Mouse (Mus musculus) liver, adult 2 months (tissue): Measurements from ENCODE around the gene Lalba. TPM values are rescaled to one million over a fixed set of nuclear protein-coding genes. Genes with fewer than 3 reads are reported as not detected.
A peak's percentile ranks its signal among the peaks of the same experiment; 100 is the strongest.
"Not testable (repeated sequence)": the region's sequence is repeated elsewhere in the genome, so short reads cannot be mapped to it uniquely, and the experiment has no call there.

ENCODE experiments used
- DNase-seq: peaks from one replicate; pipeline ENCODE4 v3.0.0-alpha.2; 2011; ENCODE audit warnings: low read depth, low spot score; ENCODE audit errors: extremely low read depth
- H3K27ac ChIP-seq: fragments of 200-500 bp; replicated peaks from 2 replicates; pipeline ENCODE4 v1.5.1; 2012; ENCODE audit warnings: low read depth, mild to moderate bottlenecking, control low read depth, inconsistent platforms, low read length; ENCODE audit not compliant: insufficient read depth
- H3K27me3 ChIP-seq: fragments of 200-500 bp; 2 replicates; pipeline ENCODE4 v1.6.1; 2012; ENCODE audit warnings: mild to moderate bottlenecking, moderate library complexity, low read length, inconsistent platforms; ENCODE audit not compliant: control insufficient read depth, insufficient read depth
- H3K36me3 ChIP-seq: fragments of 200-500 bp; 2 replicates; pipeline ENCODE4 v1.6.1; 2012; ENCODE audit warnings: low read length, inconsistent platforms; ENCODE audit not compliant: control insufficient read depth, insufficient read depth
- H3K4me1 ChIP-seq: fragments of 200-500 bp; 2 replicates; pipeline ENCODE4 v1.6.1; 2011; ENCODE audit warnings: low read length; ENCODE audit not compliant: control insufficient read depth, insufficient read depth
- H3K4me3 ChIP-seq: fragments of 200-500 bp; 2 replicates; pipeline ENCODE4 v1.5.1; 2011; ENCODE audit warnings: low read depth, mild to moderate bottlenecking, control low read depth, low read length, moderate library complexity; ENCODE audit not compliant: insufficient read depth
- H3K79me2 ChIP-seq: fragments of 200-500 bp; 2 replicates; pipeline ENCODE4 v1.6.1; 2012; ENCODE audit warnings: inconsistent platforms, mild to moderate bottlenecking, low read length, moderate library complexity; ENCODE audit not compliant: control insufficient read depth, insufficient read depth
- H3K9ac ChIP-seq: fragments of 200-500 bp; 2 replicates; pipeline ENCODE4 v1.6.1; 2012; ENCODE audit warnings: low read depth, mild to moderate bottlenecking, control low read depth, inconsistent platforms, low read length
- CTCF ChIP-seq: fragments of 200-500 bp; IDR thresholded peaks from 2 replicates; pipeline ENCODE4 v1.5.1; 2011; ENCODE audit warnings: low read depth, low read length, control low read depth
- POLR2A ChIP-seq: fragments of 200-500 bp; IDR thresholded peaks from 2 replicates; pipeline ENCODE4 v1.6.1; 2011; ENCODE audit warnings: low read length, control low read depth; ENCODE audit not compliant: insufficient read depth; ENCODE audit errors: extremely low read depth
- WGBS: fragments of 180-500 bp; shearing (Covaris S2); methylation state at CpG from one replicate; pipeline ENCODE4 v1.1.7; 2018; 5-methylcytosine and 5-hydroxymethylcytosine counted together
- polyA plus RNA-seq: library from polyadenylated mRNA; depleted of rRNA; stranded (reverse); fragments of >200 nt; gene quantifications from 2 replicates; pipeline ENCODE4 v1.2.3, GENCODE M21; 2012
- total RNA-seq: library from RNA; depleted of rRNA; stranded (reverse); fragments of >200 nt; gene quantifications from 2 replicates; pipeline ENCODE4 v1.2.3, GENCODE M21; 2014

Lalba gene
- total and polyA plus RNA-seq, 2 experiments: not detected

DNA sequence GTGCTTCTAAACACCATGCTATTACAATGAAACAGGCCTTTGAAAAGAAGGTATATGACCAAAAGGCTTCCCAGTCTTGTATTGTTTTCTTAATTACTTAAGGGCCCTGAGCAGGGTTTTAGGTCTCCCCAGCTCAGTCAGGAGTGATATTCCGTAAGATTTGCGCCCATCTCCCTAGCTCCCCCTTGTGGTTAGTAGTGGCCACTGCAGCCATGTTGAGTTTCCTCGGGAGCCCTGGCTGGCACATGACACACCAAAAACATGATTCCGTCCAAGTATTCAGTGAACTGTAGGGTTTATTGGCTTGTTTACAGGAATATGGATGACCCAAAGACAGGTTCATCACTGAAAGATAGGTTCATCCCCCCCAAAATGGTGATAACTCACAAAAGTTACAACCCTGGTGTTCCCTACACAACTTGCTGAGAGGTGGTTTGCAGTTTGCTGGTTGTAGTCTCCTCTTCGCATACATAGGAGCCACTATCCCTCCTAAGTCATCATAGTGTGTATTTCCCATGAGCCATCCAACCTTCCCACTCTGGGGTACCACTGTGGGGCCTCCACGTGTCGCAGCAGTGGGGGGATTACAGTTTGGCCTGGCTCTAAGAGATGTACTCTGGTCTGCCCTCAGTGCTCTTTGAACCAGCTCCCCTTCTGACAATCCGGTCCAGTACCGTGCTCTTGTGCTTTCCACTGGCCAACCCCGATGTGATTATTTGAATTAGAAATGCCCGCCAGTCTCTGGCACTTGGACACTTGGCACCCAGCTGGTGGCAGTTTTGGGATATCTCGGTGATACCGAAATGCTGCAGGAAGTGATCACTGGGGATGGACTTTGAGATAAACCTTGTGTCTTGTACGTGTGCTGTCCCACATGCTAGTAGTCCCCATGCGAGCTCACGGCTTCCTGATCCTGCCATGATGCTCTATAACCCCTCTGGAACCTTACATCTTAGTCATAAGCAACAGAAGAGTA is 35.1 kb upstream of the Lalba start:
- Histone ChIP-seq H3K9ac (no peak overlapping the region), H3K4me3 (no peak overlapping the region), H3K79me2 (no peaks in the 10 kb centered on the region), H3K4me1 (no peaks in the 10 kb centered on the region), H3K36me3 (peaks cover 34% of the 10 kb centered on the region), H3K27me3 (no peaks in the 10 kb centered on the region), H3K27ac (no peak overlapping the region)
- no peak for TF ChIP-seq POLR2A
- peak; percentile 89 for TF ChIP-seq CTCF
- 40% methylated on average over 16 of the region's 16 CpGs for WGBS
- DNase-seq: peak; percentile 40

DNA sequence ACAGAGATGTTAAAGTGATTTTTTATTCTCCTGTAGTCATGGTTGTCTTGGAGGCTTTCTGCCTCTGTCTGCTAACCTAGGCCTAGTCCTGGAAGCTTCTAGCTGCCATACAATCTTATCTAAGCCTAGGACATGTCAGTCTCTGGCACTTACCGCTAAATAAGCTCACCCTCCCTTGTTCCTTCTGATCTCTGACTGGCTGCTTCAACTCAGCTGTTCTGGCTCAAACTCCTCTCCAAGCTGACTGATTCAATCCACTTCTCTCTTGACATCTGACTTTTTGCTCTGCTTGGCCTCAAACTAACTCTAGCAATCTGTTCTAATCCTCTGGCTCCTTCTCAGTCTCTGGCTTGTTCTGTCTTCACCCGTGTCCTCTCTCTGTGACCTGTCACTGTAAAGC is 32.3 kb upstream of the Lalba start:
- H3K79me2 ChIP-seq, H3K36me3 ChIP-seq, H3K27ac ChIP-seq, H3K4me1 ChIP-seq, DNase-seq, H3K4me3 ChIP-seq, H3K9ac ChIP-seq, H3K27me3 ChIP-seq: not testable (repeated sequence)
- WGBS: 85% methylated on average over 2 of the region's 2 CpGs

DNA sequence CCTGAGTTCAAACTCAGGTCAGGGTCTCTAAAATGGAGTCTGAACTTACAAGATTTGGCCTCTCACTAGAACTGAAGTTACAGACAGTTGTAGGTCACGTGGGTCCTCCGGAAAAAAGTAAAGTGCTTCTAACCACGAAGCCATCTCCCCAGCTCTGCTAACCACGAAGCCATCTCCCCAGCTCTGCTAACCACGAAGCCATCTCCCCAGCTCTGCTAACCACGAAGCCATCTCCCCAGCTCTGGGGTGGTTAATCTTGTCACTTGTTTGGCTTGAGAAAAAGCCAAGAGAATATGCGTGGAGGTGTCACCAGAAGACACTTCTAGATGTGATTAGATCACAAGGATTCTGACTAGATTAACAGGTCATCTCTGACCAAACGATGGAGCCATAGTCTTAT is 31.6 kb upstream of the Lalba start:
- Histone ChIP-seq H3K4me3 (no peak overlapping the region), H3K27me3 (no peaks in the 10 kb centered on the region), H3K9ac (no peak overlapping the region), H3K4me1 (no peaks in the 10 kb centered on the region), H3K27ac (no peak overlapping the region), H3K36me3 (0 out of 2 replicates have a peak, but pooled peaks cover 2% of the 10 kb centered on the region), H3K79me2 (no peaks in the 10 kb centered on the region)
- TF ChIP-seq CTCF: no peak
- TF ChIP-seq POLR2A: no peak
- no peak for DNase-seq
- 81% methylated on average over 8 of the region's 8 CpGs for WGBS

DNA sequence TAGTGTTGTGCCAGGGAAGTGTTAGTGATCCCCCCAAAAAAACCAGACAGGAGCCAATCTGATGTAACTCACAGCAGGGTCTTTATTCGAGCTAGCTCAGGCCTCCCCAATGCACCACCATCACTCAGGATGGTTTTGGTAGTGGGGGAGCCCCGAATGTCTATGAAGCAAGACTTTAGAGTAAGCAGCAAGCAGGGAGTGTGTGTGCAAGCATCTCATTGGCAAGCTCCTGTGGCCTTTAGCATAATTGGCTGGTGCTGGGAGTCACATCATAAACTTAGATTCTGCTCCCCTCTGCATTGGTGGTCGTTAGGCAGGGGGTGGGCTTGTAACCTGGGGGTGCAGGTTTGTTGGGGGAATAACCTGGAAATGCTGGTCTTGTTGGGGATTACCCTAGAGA is 31.2 kb upstream of the Lalba start:
- not testable (repeated sequence) for H3K9ac ChIP-seq, H3K27ac ChIP-seq, H3K36me3 ChIP-seq, H3K4me1 ChIP-seq, H3K27me3 ChIP-seq, H3K79me2 ChIP-seq, H3K4me3 ChIP-seq, DNase-seq
- WGBS: 58% methylated on average over 3 of the region's 3 CpGs

DNA sequence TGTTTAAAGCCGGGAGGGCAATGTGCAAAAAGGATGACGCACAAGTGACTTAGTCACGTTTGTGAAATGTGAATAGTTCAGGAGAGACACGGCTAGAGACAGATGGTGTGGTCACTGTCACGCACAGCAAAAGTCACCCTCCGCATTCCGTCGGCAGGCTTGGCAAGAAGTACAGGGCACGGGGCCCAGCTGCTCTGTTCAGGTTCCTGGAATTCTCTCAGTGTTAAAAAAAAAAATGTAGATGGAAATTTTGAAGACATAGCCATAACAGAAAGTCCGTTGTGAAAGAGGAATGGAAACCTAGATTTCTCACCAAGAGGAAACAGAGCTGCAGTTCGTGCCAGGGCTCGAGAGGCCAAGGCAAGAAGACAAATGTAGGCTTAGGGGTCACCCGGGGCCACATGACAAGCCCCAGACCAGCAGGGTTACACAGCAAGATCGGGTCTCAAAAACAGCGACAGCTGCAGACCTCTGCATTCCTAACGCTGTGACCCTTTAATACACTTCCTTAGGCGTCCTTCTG is 30.3 kb upstream of the Lalba start:
- no peaks in the 10 kb centered on the region for H3K27me3 ChIP-seq
- DNase-seq: peak; percentile 46
- H3K4me1 ChIP-seq: no peaks in the 10 kb centered on the region
- no peak overlapping the region for H3K4me3 ChIP-seq
- TF ChIP-seq CTCF (no peak), POLR2A (no peak)
- H3K79me2 ChIP-seq: no peaks in the 10 kb centered on the region
- peak overlapping the region; percentile 1; the same call in 1 of the 2 replicates for H3K27ac ChIP-seq
- 50% methylated on average over 17 of the region's 17 CpGs for WGBS
- H3K36me3 ChIP-seq: no peaks in the 10 kb centered on the region
- no peak overlapping the region for H3K9ac ChIP-seq

DNA sequence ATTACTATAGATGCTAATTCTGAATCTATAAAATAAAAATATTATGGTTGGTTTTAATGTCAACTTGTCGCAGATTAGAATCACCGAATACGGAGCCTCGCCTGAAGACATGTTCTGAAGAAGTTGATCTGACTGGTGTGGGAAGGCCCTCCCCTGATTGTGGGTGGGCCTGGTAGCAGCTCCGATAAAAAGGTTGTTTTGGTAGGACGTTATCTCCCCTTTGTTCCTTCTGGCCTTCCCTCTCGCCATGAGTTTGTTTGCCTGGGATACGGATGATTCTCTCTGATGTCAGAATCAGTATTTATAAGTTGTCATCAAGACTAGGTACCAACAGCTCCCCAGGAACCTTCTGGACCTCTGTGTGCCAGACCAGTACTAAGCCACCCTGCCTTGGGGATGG is 29.7 kb upstream of the Lalba start:
- H3K9ac ChIP-seq: no peak overlapping the region
- H3K79me2 ChIP-seq: no peaks in the 10 kb centered on the region
- no peaks in the 10 kb centered on the region for H3K4me1 ChIP-seq
- no peaks in the 10 kb centered on the region for H3K36me3 ChIP-seq
- WGBS: 60% methylated on average over 8 of the region's 8 CpGs
- TF ChIP-seq CTCF: no peak
- no peak for TF ChIP-seq POLR2A
- H3K27ac ChIP-seq: peak overlapping the region; percentile 45; the same call in 1 of the 2 replicates
- no peak overlapping the region for H3K4me3 ChIP-seq
- H3K27me3 ChIP-seq: no peaks in the 10 kb centered on the region
- DNase-seq: no peak
